Mouse (Mus musculus) forebrain, embryonic 16.5 days (tissue): ENCODE results near the gene Nr1i3. TPM values are rescaled to one million over a fixed set of nuclear protein-coding genes. Genes with fewer than 3 reads are reported as not detected.

Source experiments
- ATAC-seq: fragments of 200-750 bp; cut with Nextera tagmentation; 2 replicates; pipeline ENCODE4 v1.8.0; 2017; ENCODE audit warnings: mild to moderate bottlenecking, moderate library complexity
- H3K27ac ChIP-seq: fragments of 300-500 bp; sonication (generic); 2 replicates; pipeline ENCODE4 v1.5.1; 2014; ENCODE audit warnings: low read length, control low read depth
- H3K27me3 ChIP-seq: fragments of 300-500 bp; sonication (generic); replicated peaks from 2 replicates; pipeline ENCODE4 v1.6.1; 2014; ENCODE audit warnings: low read length; ENCODE audit not compliant: control insufficient read depth, insufficient read depth
- H3K36me3 ChIP-seq: fragments of 300-500 bp; sonication (generic); 2 replicates; pipeline ENCODE4 v1.6.1; 2014; ENCODE audit not compliant: control insufficient read depth, insufficient read depth
- H3K4me1 ChIP-seq: fragments of 300-500 bp; sonication (generic); replicated peaks from 2 replicates; pipeline ENCODE4 v1.6.1; 2014; ENCODE audit warnings: low read length; ENCODE audit not compliant: control insufficient read depth, insufficient read depth
- H3K4me2 ChIP-seq: fragments of 300-500 bp; sonication (generic); 2 replicates; pipeline ENCODE4 v1.6.1; 2014; ENCODE audit warnings: mild to moderate bottlenecking, low read length, control low read depth
- H3K4me3 ChIP-seq: fragments of 300-500 bp; sonication (generic); replicated peaks from 2 replicates; pipeline ENCODE4 v1.5.1; 2014; ENCODE audit warnings: mild to moderate bottlenecking, low read length, control low read depth
- H3K9ac ChIP-seq: fragments of 300-500 bp; sonication (generic); replicated peaks from 2 replicates; pipeline ENCODE4 v1.6.1; 2014; ENCODE audit warnings: low read depth, low read length, control low read depth
- H3K9me3 ChIP-seq: fragments of 300-500 bp; sonication (generic); 2 replicates; pipeline ENCODE4 v1.6.1; 2016; ENCODE audit warnings: low read length; ENCODE audit not compliant: control insufficient read depth
- WGBS: fragments of 180-500 bp; shearing (Covaris S2); extraction: QIAGEN DNeasy Blood & Tissue Kit; methylation state at CpG from one replicate; pipeline ENCODE4 v1.1.7; 2014; 5-methylcytosine and 5-hydroxymethylcytosine counted together
- polyA plus RNA-seq: library from polyadenylated mRNA; unstranded; fragments of >200 nt; fragmentation: Nextera tagmentation; extraction: Ambion mirVana; gene quantifications from 2 replicates; pipeline ENCODE4 v1.2.1, GENCODE M21; 2015

Gene Nr1i3
- 0.29 and 0.48 TPM in 2 replicates for polyA plus RNA-seq

DNA sequence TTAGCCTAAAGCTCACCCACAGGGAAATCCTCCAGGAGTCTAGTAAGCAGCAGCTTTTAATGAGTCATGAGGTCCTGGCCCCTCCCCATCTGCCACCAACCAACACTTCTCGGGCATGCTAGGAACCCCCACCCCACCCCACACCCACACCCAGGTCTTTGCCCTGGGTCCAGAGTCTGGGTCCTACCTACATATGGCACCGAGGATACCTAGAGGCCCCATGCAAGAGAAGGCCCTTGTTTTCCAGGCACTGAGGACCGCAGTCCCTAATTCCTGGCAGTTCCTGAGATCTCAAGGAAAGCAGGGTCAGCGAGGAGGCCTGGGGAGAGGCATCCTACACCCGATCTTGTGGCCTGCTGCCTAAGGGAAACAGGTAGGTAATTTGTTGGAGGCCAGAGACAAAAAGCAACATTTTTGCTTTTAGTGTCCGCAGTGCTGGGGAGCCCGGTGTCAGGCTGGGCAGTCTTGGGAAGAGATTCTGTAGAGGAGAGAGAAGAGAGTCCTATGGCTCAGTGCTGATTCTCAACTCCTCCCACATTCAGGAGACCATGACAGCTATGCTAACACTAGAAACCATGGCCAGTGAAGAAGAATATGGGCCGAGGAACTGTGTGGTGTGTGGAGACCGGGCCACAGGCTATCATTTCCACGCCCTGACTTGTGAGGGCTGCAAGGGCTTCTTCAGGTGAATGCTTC, at the start of gene Nr1i3:
Gene Nr1i3, plus strand, starts transcription at position 170 of the 696 bp plus-strand sequence.
- Histone ChIP-seq H3K9me3 (no peaks in the 10 kb centered on the region), H3K4me3 (no peak within 1 kb of the TSS), H3K4me2 (no peak within 1 kb of the TSS), H3K36me3 (peaks cover 3% of the 10 kb centered on the region; the same call in 1 of the 2 replicates), H3K9ac (no peak within 1 kb of the TSS), H3K27me3 (no peaks in the 10 kb centered on the region), H3K27ac (no peak within 1 kb of the TSS), H3K4me1 (no peaks in the 10 kb centered on the region)
- no peak for ATAC-seq
- WGBS, result 64% methylated on average over 10 of the region's 10 CpGs

- H3K27me3 ChIP-seq, result peaks cover 8% of the 10 kb centered on the region
- no peak overlapping the region for H3K9ac ChIP-seq
- H3K27ac ChIP-seq, result no peak overlapping the region
- no peak overlapping the region for H3K4me3 ChIP-seq
- 37% methylated on average over 3 of the region's 3 CpGs for WGBS
- H3K4me2 ChIP-seq, result no peak overlapping the region
- no peak for ATAC-seq
- peaks cover 4% of the 10 kb centered on the region; the same call in 1 of the 2 replicates for H3K4me1 ChIP-seq
- H3K9me3 ChIP-seq, result no peaks in the 10 kb centered on the region
- H3K36me3 ChIP-seq, result no peaks in the 10 kb centered on the region
Measured at GRCm38 (mm10) chr1:171164258-171164657, 49.5 kb upstream of the Nr1i3 start.

DNA sequence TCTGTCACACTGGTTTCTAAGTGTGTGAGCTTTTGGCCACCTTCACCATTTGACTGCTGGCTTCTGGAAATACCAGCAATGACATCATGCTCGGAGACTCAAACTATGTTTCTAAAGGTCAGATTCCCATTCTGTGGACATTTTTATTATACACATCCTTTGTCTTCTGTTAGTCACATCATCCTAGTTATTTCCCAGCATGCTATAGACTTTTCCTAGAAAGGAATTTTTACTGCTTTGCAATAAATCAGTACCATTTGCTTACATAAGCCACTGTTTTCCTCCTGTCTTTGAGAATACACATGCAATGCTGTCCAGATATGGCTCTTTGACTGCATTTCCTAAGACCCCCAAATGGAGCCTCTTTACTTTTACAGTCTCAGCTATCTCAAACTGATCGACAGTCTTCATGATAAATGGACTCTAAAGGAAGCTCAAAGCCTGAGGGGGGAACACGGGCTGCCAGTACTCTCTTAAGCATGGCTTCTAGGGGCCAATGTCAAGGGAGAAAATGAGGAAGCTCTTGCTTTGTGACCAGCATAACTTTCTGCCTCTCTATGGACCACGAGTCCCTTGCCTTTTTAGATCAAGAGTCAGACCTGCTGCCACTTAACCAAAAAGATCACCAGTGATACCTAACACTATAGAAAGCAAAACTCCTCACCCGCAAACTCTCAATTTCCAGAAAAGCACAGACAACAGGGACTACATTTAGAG, 48.0 kb upstream of the Nr1i3 start:
- Histone ChIP-seq H3K9ac (no peak overlapping the region), H3K4me2 (no peak overlapping the region), H3K27me3 (peaks cover 2% of the 10 kb centered on the region; the same call in 1 of the 2 replicates), H3K36me3 (no peaks in the 10 kb centered on the region), H3K4me1 (no peaks in the 10 kb centered on the region), H3K9me3 (no peaks in the 10 kb centered on the region), H3K4me3 (no peak overlapping the region), H3K27ac (no peak overlapping the region)
- WGBS, result 81% methylated on average over 5 of the region's 5 CpGs
- no peak for ATAC-seq

DNA sequence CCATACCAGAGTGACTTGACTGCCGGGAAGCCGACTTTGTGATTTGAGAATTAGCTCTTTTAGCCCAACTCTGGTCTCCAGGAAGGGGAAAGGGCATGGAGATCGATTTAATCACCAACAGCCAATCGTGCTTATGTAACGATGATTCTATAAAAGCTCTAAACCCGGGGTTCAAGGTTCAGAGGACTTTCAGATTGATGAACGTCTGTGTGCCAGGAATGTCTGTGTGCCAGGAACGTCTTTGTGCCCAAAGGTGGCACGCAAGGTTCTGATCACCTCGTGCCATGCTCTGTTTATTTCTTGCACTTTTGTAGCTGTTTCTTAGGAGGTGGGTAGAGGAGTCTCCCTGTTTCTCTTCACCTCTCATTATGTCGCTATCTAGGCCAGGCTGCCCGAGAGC, 44.9 kb upstream of the Nr1i3 start:
- Histone ChIP-seq H3K9me3 (no peaks in the 10 kb centered on the region), H3K4me2 (no peak overlapping the region), H3K9ac (no peak overlapping the region), H3K27me3 (no peaks in the 10 kb centered on the region), H3K27ac (no peak overlapping the region), H3K4me1 (no peaks in the 10 kb centered on the region), H3K4me3 (no peak overlapping the region), H3K36me3 (no peaks in the 10 kb centered on the region)
- ATAC-seq, result no peak
- WGBS, result 91% methylated on average over 12 of the region's 12 CpGs

DNA sequence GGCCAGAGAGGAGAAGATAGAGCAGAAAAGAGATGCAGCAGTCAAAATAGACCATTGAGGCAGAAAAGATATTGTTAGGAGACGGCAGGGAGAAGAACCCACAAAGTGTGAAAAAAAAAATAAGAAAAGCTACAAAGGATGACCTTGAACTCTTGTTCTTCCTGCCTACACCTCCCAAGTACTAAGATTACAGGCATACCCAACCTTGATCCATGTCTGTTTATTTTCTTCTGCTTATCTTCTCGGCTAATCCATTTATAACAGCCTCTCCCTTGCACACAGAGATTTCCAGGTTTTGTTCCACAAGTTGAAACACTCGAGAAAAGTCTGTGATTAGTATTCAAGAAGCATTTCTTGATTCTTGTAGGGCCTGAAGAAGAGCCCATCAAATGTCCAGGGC, 43.9 kb upstream of the Nr1i3 start:
- no peak overlapping the region for H3K4me2 ChIP-seq
- H3K27me3 ChIP-seq, result no peaks in the 10 kb centered on the region
- no peaks in the 10 kb centered on the region for H3K4me1 ChIP-seq
- H3K9me3 ChIP-seq, result no peaks in the 10 kb centered on the region
- H3K4me3 ChIP-seq, result no peak overlapping the region
- no peak for ATAC-seq
- 69% methylated on average over 3 of the region's 3 CpGs for WGBS
- no peaks in the 10 kb centered on the region for H3K36me3 ChIP-seq
- no peak overlapping the region for H3K27ac ChIP-seq
- H3K9ac ChIP-seq, result no peak overlapping the region

DNA sequence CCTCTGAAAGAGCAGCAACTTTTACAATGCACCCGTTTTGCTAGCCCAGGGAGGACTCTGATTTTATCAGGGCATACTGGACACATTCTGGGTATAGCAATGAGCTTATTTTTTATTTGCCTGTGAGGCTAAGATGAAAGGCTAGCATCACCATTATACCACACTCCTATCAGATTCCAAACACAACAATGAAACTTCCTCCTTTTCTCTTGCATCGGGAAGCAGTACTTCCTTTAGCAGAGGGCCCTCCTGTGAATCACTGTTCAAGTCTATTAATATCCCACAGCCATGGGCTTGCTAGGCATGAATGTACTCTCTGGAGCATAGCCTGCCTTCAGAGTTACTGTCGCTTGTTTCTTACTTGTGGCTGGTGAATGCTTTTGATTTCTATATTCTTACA, 42.6 kb upstream of the Nr1i3 start:
- 71% methylated on average over 3 of the region's 3 CpGs for WGBS
- Histone ChIP-seq H3K36me3 (no peaks in the 10 kb centered on the region), H3K27me3 (no peaks in the 10 kb centered on the region)

GRCm38 (mm10) chr1:171172779-171173178, 41.0 kb upstream of the Nr1i3 start:
- 90% methylated on average over 8 of the region's 8 CpGs for WGBS
- ATAC-seq, result no peak
- Histone ChIP-seq H3K9ac (no peak overlapping the region), H3K4me1 (no peaks in the 10 kb centered on the region), H3K4me3 (no peak overlapping the region), H3K27ac (no peak overlapping the region), H3K4me2 (no peak overlapping the region), H3K36me3 (no peaks in the 10 kb centered on the region), H3K9me3 (no peaks in the 10 kb centered on the region), H3K27me3 (no peaks in the 10 kb centered on the region)

More for the DNA sequence above, 42.6 kb upstream of the Nr1i3 start:
- Histone ChIP-seq H3K4me2 (no peak overlapping the region), H3K4me1 (no peaks in the 10 kb centered on the region), H3K4me3 (no peak overlapping the region), H3K9me3 (no peaks in the 10 kb centered on the region), H3K9ac (no peak overlapping the region), H3K27ac (no peak overlapping the region)
- ATAC-seq, result no peak

DNA sequence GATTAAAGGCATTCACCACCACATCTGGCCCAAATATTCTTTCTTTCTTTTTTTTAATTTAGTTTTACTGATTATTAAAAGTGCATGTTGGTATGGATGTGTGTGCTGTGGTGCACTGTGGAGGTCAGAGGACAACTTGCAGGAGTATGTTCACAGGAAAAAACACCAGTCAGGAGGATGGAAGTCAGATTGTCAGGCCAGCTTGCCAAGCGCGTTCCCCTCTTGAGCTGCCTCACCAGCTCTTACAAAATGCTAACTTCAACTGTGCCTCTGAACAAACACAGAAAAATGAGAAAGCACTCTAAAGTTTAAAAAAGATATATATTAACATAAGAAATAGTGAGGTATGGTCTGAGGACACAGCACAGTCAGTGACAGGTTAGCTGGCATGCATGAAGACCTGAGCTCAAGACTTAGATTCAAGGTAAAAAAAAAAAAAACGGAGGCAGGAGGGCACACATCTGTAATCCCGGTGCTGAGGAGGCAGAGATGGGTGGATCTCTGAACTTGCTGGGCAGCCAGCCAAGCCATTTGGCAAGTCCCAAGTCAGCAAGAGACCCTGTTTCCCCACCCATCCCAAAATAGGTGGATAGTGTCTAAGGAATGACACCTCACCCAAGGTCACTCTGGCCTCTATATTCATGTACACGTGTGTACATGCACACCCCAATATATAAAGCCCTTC, 34.1 kb upstream of the Nr1i3 start:
- H3K36me3 ChIP-seq, result no peaks in the 10 kb centered on the region
- H3K4me1 ChIP-seq, result no peaks in the 10 kb centered on the region
- no peaks in the 10 kb centered on the region for H3K9me3 ChIP-seq
- H3K4me2 ChIP-seq, result no peak overlapping the region
- WGBS, result 81% methylated on average over 5 of the region's 5 CpGs
- no peaks in the 10 kb centered on the region for H3K27me3 ChIP-seq
- H3K27ac ChIP-seq, result no peak overlapping the region
- H3K9ac ChIP-seq, result no peak overlapping the region
- no peak for ATAC-seq
- H3K4me3 ChIP-seq, result no peak overlapping the region

- no peak overlapping the region for H3K27ac ChIP-seq
- ATAC-seq, result no peak
- no peaks in the 10 kb centered on the region for H3K27me3 ChIP-seq
- H3K9ac ChIP-seq, result no peak overlapping the region
- H3K4me2 ChIP-seq, result no peak overlapping the region
- H3K36me3 ChIP-seq, result no peaks in the 10 kb centered on the region
- H3K4me1 ChIP-seq, result 0 out of 2 replicates have a peak, but pooled peaks cover under 1% of the 10 kb centered on the region
- WGBS, result 80% methylated on average over 3 of the region's 3 CpGs
- no peak overlapping the region for H3K4me3 ChIP-seq
- H3K9me3 ChIP-seq, result no peaks in the 10 kb centered on the region
Measured at GRCm38 (mm10) chr1:171183025-171183424, 30.7 kb upstream of the Nr1i3 start.
